Mouse (Mus musculus) T-cell, adult 2 months (primary cell): ENCODE measurements around the gene Mllt1.

Experiments used
- DNase-seq: peaks from one replicate; pipeline ENCODE4 v3.0.0; 2022; ENCODE audit warnings: low spot score

The Mllt1 gene

GRCm38 (mm10) chr17:56935363-56936131 lies at the start of gene Mllt1:
Mllt1 (minus strand) TSS chr17:56935415.
- DNase-seq = peak; percentile 99

GRCm38 (mm10) chr17:56984886-56985285 lies 49.7 kb upstream of the Mllt1 start:
- no peak for DNase-seq

- DNase-seq = no peak
Observed at GRCm38 (mm10) chr17:56982013-56982412, 46.8 kb upstream of the Mllt1 start, which contains the start of gene Acer1. Acer1 (minus strand) TSS chr17:56982126.

GRCm38 (mm10) chr17:56981049-56981448 lies 45.8 kb upstream of the Mllt1 start:
- DNase-seq = no peak

- DNase-seq = no peak
Observed at GRCm38 (mm10) chr17:56979524-56979923, 44.3 kb upstream of the Mllt1 start.

GRCm38 (mm10) chr17:56976531-56977390 lies 41.5 kb upstream of the Mllt1 start:
- no peak for DNase-seq

GRCm38 (mm10) chr17:56975391-56975790 lies 40.2 kb upstream of the Mllt1 start:
- no peak for DNase-seq

- DNase-seq = no peak
Observed at GRCm38 (mm10) chr17:56974708-56975240, 39.6 kb upstream of the Mllt1 start.

GRCm38 (mm10) chr17:56973956-56974707 lies 38.9 kb upstream of the Mllt1 start:
- no peak for DNase-seq

GRCm38 (mm10) chr17:56970081-56970480 lies 34.9 kb upstream of the Mllt1 start:
- DNase-seq = no peak

GRCm38 (mm10) chr17:56969321-56969720 lies 34.1 kb upstream of the Mllt1 start:
- no peak for DNase-seq

GRCm38 (mm10) chr17:56963646-56964045 lies 28.4 kb upstream of the Mllt1 start:
- DNase-seq = no peak

- DNase-seq = no peak
Observed at GRCm38 (mm10) chr17:56962642-56963405, 27.6 kb upstream of the Mllt1 start.

- DNase-seq = no peak
Observed at GRCm38 (mm10) chr17:56961880-56962279, 26.7 kb upstream of the Mllt1 start.

- DNase-seq = no peak
Observed at GRCm38 (mm10) chr17:56958667-56959066, 23.5 kb upstream of the Mllt1 start.

- peak; percentile 34 for DNase-seq
Observed at GRCm38 (mm10) chr17:56957763-56958429, 22.7 kb upstream of the Mllt1 start.

GRCm38 (mm10) chr17:56954871-56955270 lies 19.7 kb upstream of the Mllt1 start:
- no peak for DNase-seq

GRCm38 (mm10) chr17:56952639-56953038 lies 17.4 kb upstream of the Mllt1 start:
- DNase-seq = no peak

GRCm38 (mm10) chr17:56950915-56951314 lies 15.7 kb upstream of the Mllt1 start:
- peak; percentile 65 for DNase-seq

- no peak for DNase-seq
Observed at GRCm38 (mm10) chr17:56938751-56939150, 3.5 kb upstream of the Mllt1 start.

- no peak for DNase-seq
Observed at GRCm38 (mm10) chr17:56936731-56937130, 1.5 kb upstream of the Mllt1 start.
